8 mouse cellular contexts compared by ENCODE assay signal in the genomic region with DNA sequence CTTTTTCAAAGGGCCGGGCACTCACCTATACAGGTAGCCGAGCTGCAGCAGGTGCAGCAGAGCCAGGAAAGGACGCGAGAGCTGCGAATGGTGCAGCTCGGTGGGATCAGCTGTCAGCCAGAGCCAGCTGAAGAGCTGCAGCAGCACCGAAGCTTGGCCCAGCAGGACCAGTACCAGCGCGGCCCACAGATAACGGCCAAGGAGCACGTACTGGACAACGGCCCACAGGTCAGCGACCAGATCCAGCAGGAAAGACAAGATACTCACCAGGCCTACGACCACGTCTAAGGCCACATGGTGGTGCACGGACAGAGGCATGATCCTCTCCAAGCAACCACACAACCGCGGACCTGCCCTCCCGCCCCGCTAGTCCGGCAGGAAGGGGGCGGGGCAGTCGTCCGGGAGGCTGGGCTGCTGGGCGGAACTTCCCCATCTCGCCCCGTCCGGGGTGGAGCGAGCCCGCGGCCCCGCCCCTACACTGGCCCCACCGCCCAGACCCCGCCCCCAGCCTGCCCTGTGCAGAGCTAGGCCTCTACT. TPM values are rescaled to one million over a fixed set of nuclear protein-coding genes. Genes with fewer than 3 reads are reported as not detected.
A peak's percentile ranks its signal among the peaks of the same experiment; 100 is the strongest.
DNase-seq lines count a peak whose midpoint lies in the region; ATAC-seq lines count a peak whose summit lies in the region.

A gene (minus strand): TSS at position 399 of the 537 bp plus-strand sequence.

- WGBS in hindbrain, embryonic 10.5 days: 3% methylated on average over 34 of the region's 34 CpGs

- peak; percentile 95 for DNase-seq in NIH3T3 (ENCODE audit: low read depth)
- peak; percentile 72 for DNase-seq in cerebellum, adult 9-10 months
- DNase-seq in hindbrain, embryonic 10.5 days (ENCODE audit: low spot score): peak; percentile 89
- DNase-seq in layer of hippocampus, postnatal 10 days (ENCODE audit: low spot score in 2 of 2): peak; percentile 73 to 87
- DNase-seq in lung, postnatal 36 days: peak; percentile 94
- peak; percentile 89 for DNase-seq in retina, embryonic 14.5 days (ENCODE audit: low spot score)
- peak; percentile 81 to 83 for DNase-seq in urinary bladder, adult 18-20 months (ENCODE audit: low spot score in 2 of 2)

- no peaks in the 10 kb centered on the region for H3K27me3 ChIP-seq in hindbrain, embryonic 10.5 days (ENCODE audit: insufficient read depth, poor library complexity, severe bottlenecking)

- peak; percentile 70; the same call in 1 of the 2 replicates for ATAC-seq in frontal cortex, adult (ENCODE audit: low TSS enrichment)

- H3K27ac ChIP-seq in hindbrain, embryonic 10.5 days: peak within 1 kb of the TSS; percentile 73

- H3K4me3 ChIP-seq in hindbrain, embryonic 10.5 days: peak within 1 kb of the TSS; percentile 65

- no peaks in the 10 kb centered on the region for H3K9me3 ChIP-seq in hindbrain, embryonic 10.5 days

- peaks cover 12% of the 10 kb centered on the region for H3K36me3 ChIP-seq in hindbrain, embryonic 10.5 days

- peaks cover 24% of the 10 kb centered on the region for H3K4me1 ChIP-seq in hindbrain, embryonic 10.5 days (replicated peaks)

RNA-seq across cellular contexts. Expression of the gene that starts here (rescaled TPM):
- 3.4 and 4.9 TPM in 2 replicates for polyA plus RNA-seq in hindbrain, embryonic 10.5 days (2016; fragmentation: Nextera tagmentation; extraction: Ambion mirVana)
- 1 to 10 TPM; 2.2 to 2.8 TPM for total RNA-seq in layer of hippocampus, postnatal 10 days (2021)

Comparison
In these comparisons a context has a peak if more than half of its experiments do, and no peak if none do; other contexts are left out.
1. Peak in every context shown above with its lines: DNase-seq, ATAC-seq, H3K4me3 ChIP-seq and H3K27ac ChIP-seq.